Mouse (Mus musculus) retina, postnatal 7 days (tissue): ENCODE measurements around the gene Apon.
"Not testable (repeated sequence)": the region's sequence is repeated elsewhere in the genome, so short reads cannot be mapped to it uniquely, and the experiment has no call there.

ENCODE experiments used
- DNase-seq: peaks from one replicate; pipeline ENCODE4 v3.0.0-alpha.2; 2012; ENCODE audit warnings: low read depth, low spot score

The Apon gene

GRCm38 (mm10) chr10:128253677-128254255 lies at the start of gene Apon:
Gene Apon, plus strand, starts transcription at chr10:128254096.
- no peak for DNase-seq

GRCm38 (mm10) chr10:128204941-128205340 lies 49.0 kb upstream of the Apon start:
- DNase-seq = no peak

- DNase-seq = no peak
Measured at GRCm38 (mm10) chr10:128208326-128208725, 45.6 kb upstream of the Apon start.

- no peak for DNase-seq
Measured at GRCm38 (mm10) chr10:128209311-128210009, 44.4 kb upstream of the Apon start.

- DNase-seq = no peak
Measured at GRCm38 (mm10) chr10:128210131-128210530, 43.8 kb upstream of the Apon start.

- DNase-seq = no peak
Measured at GRCm38 (mm10) chr10:128210954-128211353, 42.9 kb upstream of the Apon start.

- peak; percentile 74 for DNase-seq
Measured at GRCm38 (mm10) chr10:128211390-128212108, 42.3 kb upstream of the Apon start, which contains the start of gene Spryd4. Gene Spryd4, minus strand, starts transcription at chr10:128211807.

- DNase-seq = no peak
Measured at GRCm38 (mm10) chr10:128212148-128212547, 41.7 kb upstream of the Apon start.

- DNase-seq = no peak
Measured at GRCm38 (mm10) chr10:128212871-128213323, 41.0 kb upstream of the Apon start.

- DNase-seq = not testable (repeated sequence)
Measured at GRCm38 (mm10) chr10:128214112-128214511, 39.8 kb upstream of the Apon start.

- DNase-seq = no peak
Measured at GRCm38 (mm10) chr10:128214981-128215380, 38.9 kb upstream of the Apon start.

- DNase-seq = no peak
Measured at GRCm38 (mm10) chr10:128218387-128219117, 35.3 kb upstream of the Apon start.

GRCm38 (mm10) chr10:128221533-128222286 lies 32.2 kb upstream of the Apon start:
- DNase-seq = no peak

GRCm38 (mm10) chr10:128225064-128225463 lies 28.8 kb upstream of the Apon start:
- no peak for DNase-seq

GRCm38 (mm10) chr10:128225538-128225937 lies 28.4 kb upstream of the Apon start, which contains the start of gene Mip:
Gene Mip, plus strand, starts transcription at chr10:128225838.
- no peak for DNase-seq

GRCm38 (mm10) chr10:128227592-128227991 lies 26.3 kb upstream of the Apon start:
- no peak for DNase-seq

GRCm38 (mm10) chr10:128228009-128228408 lies 25.9 kb upstream of the Apon start:
- DNase-seq = no peak

- no peak for DNase-seq
Measured at GRCm38 (mm10) chr10:128230582-128230981, 23.3 kb upstream of the Apon start.

- DNase-seq = no peak
Measured at GRCm38 (mm10) chr10:128231146-128231545, 22.8 kb upstream of the Apon start.

- peak; percentile 74 for DNase-seq
Measured at GRCm38 (mm10) chr10:128231697-128232419, 22.0 kb upstream of the Apon start, which contains the start of gene Timeless. Gene Timeless, plus strand, starts transcription at chr10:128232065.
